Mouse (Mus musculus) CD4-positive helper T cell, adult 2 months (primary cell): Measurements from ENCODE around the gene Srebf1.
A peak's percentile ranks its signal among the peaks of the same experiment; 100 is the strongest.

Experiments
- DNase-seq: peaks from one replicate; pipeline ENCODE4 v3.0.0-alpha.2; 2012; ENCODE audit warnings: low read depth, missing footprints, low spot score

Gene Srebf1

DNA sequence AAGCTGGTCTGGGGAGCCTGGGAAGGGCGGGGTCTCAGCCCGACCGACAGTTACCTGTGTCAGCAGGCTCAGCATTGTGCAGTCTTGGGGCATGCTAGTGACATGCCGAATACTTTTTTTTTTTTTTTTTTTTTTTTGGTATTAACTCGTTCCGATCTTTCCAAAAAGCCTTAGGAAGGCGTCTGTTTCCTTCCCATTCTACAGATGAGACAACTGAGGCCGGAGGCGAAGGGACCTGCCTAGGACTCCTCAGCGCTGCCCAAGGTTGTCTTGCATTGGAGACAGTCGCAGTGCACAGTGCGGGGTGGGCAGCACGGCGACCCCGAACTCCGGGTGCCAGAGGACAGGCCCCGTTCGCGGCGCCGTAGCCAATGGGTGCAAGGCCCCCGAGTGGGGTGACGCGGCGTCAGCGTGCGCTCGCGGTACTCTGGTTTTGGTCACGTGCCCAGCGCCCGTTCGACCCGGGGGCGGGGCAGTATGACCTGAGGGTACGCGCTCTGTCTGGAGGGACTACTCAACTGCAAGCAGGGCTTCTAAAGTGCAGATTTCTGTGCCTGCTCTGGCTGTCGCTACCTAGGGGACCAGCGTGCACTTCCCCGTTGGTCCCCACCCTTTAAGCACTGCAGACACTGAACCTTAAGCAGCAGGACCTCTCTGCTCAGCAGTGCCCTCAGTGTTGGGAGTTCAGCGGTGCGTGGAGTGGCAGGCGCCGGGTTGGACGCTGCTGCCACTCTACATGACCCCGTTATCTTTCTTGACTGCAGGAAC is at the start of gene Srebf1:
Gene Srebf1, minus strand, starts transcription at position 113 of the 768 bp plus-strand sequence.
- peak; percentile 89 for DNase-seq

DNA sequence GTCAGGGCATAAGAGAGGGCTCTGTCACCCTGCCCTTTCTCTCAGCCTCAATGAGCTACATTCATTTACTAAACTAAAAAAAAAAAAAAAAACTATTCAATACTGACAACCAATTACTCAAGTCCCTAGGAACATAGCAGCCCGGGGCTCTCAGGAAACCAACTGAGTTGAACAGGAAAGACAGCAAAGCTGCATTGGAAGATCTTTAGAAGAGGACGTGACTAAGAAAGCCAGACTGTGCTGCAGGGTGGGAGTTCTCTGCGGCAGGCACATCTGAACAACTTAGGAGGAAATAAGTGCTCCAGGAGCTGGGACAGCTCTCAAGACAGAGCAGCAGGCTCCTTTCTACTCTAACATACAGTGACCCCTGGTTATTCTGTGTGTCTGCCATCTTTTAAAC is 46.2 kb upstream of the Srebf1 start:
- DNase-seq = no peak

DNA sequence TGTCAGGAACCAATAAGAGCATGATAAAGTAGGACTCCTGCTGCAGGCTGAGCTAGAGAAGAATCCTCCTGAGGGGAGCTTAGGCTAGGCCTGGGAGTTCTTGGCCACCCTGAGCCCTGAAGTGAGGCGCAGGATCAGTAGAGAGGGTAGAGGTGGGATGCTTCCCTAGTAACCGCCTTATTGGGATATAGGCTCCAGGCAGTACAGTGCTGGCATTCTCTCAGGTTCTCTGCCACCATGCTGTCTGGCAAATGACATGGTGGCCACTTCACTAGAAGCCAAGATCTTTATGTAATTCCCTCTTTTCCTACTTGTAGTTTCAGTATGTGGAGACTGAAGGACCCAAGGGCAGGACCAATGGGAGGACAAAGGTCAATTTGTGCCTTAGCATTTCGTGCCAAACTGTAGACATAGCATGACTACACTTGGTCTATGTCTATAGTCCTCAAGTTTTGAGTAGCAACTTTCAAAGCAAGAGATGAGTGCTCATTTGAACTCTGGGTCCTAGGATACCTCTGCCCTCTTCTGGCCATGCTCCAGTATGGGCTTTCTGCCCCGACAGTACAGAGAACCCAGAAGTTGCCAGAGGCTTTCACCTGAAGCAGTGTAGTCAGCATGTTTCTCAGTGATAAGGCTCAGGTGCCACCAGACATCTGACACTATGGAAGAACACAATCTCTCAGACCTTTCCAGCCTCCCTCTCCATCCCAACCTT is 43.0 kb upstream of the Srebf1 start:
- DNase-seq = peak; percentile 28

DNA sequence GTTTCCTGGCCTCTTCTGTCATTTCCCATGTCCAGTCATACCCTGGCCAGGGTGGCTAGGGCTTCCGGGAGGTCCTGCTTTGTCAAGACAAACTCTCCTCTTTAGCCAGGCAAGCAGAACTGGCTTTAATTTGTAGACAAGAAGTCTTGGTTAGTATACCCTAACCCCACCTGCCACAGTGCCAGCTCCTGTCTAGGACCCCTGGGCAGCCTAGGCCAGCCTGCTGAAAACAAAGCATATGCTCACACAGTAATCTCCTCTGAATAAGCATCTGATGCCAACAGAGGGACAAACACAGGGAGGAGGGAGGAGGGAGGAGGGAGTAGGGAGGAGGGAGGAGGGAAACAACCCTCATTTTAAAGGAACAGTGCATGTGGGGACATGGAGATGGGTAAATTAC is 42.3 kb upstream of the Srebf1 start:
- no peak for DNase-seq

DNA sequence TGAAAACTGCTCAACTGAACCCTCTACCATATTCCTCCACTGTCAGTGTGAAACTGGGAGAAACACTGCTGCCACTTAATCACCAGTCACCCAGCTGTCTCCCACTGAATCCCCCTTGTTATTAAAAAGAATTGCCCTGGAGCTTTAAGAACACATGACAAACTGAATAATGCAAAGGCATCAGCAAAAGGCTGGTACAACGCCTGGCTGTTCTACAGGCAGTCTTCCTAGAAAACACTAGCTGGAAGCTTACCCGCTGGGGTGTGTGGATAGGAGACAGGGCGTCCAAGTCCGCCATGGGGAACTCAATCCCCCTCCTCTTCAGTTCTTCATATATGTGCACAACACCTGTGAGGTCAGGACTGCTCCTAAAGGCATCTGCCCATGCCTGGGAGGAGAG is 40.0 kb upstream of the Srebf1 start:
- DNase-seq = no peak

DNA sequence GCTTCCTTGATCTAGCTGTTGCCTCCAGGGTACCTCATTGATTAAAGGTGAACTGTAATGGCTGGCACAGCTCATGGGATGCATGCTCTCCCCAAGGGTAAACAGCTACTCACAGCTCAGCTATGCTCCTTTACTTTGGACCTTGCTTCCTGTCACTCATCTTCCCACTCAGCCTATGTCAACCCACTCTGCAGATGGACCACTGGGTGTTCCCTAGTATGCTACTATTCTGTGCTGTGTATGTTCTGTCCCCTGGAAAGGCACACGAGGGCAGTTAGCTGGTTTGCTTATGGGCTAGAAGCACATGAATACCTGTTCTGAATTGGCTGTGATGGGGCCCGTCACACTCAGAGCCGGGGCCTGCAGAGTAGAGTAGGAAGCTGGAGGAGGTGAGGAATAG is 38.4 kb upstream of the Srebf1 start:
- DNase-seq = no peak

DNA sequence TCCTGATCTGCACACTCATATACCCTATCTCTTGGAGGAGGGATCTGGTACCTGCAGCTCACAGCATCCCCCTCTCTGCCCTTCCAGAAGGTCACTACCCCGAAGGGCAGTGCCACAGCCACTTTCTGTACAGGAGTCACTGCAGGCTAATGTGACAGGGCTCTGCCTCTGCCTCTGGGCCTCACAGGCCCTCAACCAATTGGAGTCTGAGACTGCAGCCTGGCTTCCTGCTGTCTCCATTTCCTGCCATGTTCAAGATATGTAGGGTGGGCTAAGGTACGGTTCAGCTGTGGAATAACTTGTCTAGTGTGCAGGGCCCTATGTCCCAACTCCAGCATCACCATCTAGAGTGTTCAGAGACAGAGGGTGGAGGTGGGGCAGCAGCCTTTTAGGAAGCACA is 35.3 kb upstream of the Srebf1 start:
- no peak for DNase-seq

DNA sequence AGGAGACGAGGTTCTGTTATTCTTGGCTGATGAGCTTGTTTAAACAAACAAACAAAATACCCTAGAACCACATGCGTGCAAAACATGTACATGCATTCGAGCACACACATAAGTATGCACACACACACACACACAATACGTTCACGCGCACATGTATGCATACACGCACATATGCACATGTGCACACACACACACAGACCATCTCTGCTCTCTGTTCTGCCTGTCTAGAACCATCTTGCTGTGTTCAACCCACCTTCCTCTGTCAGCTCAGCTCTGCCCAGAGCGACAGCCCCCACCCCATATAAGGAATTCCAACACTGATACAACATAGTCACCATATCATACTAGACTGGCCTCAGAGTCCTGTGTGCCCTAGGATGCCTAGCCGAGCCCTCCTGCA is 34.3 kb upstream of the Srebf1 start:
- no peak for DNase-seq

DNA sequence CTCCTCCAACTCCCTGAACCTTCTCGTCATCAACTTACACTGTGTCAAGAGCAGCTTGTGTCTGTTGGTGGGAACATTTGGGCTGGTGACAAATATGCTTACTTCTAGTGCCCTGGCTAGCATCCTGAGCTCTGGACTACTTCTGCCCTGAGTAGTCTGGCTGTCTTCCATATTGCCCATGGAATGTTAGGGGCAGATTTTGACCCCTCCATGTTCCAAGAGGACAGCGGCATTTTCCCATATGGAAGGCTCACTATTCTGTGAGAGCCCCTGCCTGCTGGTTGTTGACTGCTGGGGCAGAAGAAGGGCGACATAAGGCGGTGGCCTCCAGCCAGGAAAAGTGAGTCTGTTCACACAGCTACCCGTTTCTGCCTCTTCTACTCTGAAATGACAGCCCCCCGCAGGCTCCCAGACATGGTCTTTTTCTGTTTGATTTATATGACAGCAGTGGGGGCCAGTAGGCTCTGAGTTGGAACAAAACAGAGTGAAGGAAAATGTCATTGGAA is 33.8 kb upstream of the Srebf1 start:
- DNase-seq = no peak

DNA sequence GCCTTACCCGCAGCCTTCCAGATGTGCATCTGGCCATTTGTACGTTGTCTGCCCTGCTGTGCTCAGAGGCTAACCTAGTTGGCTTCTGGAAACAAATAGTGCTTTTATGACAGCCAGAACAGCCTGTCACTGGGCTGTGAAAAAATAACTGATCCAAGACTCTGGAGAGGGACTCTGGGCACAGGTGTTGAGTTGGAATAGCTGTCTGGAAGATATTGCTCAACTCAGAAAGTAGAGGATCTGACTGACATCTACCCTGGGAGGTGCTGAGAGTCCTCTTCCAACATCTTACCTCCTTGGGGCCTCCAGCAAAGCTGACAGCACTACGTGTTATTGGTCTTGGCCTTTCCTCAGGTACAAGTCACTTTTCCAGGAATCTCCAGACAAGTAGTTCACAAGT is 33.3 kb upstream of the Srebf1 start:
- no peak for DNase-seq

DNA sequence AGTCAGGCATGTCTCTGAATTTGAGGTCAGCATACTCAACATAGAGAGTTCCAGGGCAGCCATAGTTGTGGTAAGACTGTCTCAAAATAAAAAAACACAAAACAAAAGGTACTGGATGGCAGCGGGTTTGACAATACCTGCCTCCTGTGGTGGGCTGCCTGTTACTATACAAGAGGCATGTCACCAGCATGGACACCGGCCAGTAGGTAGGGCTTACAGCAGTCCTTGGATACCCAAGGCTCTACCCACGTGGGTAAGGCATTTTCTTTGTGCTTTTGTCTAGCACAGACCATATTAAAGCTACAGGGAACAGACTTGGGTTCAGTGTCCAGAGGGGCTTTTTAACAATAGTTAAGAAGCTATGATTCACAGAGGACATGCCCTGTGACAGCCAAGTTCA is 32.8 kb upstream of the Srebf1 start:
- no peak for DNase-seq

DNA sequence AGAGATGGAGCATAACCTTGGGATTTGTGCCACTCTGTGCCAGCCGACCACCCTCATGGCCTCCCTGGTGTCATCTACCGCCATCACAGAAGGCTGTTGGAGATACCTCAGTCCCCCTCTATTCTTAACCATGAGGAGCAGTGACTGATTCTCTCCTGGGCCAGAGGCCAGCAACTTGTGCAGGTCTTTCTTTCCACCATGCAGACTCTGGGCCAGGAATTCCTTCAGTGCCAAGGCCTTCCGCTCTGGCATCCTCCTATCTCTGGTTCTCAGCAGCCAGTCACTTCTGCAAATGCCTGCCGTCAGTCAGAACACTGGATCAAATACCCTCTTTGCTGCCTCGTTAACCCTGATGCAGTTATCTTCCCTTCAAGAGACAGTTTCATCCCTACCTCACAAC is 31.9 kb upstream of the Srebf1 start:
- DNase-seq = no peak

DNA sequence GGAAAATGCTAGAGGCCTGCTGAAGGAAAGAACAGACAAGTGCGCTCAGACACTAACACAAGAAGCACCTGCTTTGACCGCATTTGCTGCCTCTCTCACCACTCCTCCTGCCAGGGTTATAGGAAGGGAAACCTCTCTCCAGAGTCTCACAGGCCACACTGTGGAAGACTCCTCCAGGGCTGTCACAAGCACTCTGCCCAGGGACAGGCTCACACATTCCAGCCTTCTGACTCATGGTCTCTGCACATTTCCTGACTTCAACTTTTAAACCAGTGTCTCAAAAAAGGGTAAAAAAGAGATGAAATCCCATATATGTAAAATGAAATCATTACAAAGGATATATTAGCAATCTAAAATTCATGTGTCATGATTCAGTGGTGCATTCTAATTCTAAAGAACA is 31.2 kb upstream of the Srebf1 start:
- DNase-seq = no peak

DNA sequence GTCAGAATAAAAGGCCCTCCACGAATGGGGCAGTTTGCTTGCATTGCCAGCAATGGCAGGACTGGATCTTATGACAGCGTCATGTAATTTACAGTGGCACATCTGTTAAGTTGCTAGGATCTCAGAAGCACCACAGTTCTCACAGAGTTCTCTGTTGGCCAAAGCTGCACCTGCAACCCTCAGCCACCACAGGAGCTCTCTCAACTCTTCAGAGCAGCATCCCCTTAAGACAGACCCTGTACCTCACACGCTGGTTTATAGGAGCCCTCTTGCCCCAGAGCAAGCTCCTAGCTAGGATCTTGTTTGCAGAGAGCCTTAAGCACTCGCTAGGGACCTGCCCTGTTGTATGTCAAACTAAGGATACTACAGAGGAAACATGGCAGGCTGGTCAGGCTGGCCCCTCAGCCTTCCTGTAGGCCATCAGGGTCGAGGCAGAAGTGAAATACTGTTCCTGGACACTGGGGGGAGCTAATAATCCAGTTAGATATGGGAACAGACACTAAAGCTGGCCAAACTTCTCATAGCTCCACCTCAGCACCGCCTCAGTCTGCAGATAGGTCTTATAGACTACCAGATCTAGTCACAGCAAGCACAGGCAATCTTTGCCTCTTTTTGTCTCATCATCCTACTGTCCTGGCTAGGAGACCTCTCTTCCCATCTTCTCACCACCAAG is 28.7 kb upstream of the Srebf1 start:
- peak; percentile 31 for DNase-seq

DNA sequence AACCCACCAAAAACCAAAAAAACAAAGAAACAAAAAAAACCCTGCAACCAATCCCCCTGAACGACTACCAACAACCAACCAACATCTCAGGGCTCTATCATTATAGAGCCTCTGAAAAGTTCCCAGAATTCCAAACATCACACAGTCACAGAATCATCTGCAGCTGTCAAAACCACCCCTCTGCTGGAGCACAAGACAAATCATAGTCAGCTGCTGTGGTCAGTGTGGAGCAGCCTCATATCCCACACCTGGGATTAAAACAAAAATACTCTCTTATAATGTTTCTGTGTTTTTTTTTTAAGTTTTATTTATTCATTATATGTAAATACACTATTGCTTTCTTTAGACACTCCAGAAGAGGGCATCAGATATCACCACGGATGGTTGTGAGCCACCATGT is 27.5 kb upstream of the Srebf1 start:
- no peak for DNase-seq

DNA sequence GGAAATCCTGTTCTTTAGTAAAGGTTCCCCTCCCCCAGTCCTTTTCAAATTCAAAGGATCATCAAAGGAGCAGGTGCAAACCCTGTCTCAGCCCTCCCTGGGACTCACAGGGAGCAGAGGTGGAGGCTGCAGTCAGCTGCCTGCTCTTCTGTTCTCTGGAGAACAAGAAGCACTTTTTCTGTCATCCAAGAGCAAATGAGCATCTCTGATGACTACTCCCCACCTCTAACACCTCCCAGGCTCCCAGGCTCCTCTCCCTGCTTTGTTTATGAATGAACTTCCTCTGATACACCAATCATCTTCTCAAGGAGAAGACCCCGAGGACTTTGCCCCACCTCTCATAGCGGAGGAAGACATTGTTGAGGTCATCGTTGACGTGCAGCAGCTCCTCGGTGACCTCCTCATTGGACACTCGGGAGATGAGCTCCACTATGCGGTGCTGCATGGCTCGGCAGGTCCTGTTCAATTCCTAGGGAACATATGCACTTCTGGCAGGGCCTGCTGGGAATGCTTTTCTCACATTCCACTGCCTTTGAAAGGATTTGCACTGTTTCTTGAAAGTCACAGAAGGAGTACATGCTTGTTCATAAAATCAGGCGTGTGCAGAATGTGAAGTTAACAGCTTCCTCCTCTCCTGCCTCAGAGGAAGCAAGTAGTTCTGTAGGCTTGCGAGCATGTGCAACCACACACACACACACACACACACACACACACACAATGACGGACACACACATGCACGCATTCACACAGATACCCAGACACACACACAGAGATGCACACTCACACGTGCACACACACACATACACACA is 26.4 kb upstream of the Srebf1 start:
- DNase-seq = peak; percentile 21

DNA sequence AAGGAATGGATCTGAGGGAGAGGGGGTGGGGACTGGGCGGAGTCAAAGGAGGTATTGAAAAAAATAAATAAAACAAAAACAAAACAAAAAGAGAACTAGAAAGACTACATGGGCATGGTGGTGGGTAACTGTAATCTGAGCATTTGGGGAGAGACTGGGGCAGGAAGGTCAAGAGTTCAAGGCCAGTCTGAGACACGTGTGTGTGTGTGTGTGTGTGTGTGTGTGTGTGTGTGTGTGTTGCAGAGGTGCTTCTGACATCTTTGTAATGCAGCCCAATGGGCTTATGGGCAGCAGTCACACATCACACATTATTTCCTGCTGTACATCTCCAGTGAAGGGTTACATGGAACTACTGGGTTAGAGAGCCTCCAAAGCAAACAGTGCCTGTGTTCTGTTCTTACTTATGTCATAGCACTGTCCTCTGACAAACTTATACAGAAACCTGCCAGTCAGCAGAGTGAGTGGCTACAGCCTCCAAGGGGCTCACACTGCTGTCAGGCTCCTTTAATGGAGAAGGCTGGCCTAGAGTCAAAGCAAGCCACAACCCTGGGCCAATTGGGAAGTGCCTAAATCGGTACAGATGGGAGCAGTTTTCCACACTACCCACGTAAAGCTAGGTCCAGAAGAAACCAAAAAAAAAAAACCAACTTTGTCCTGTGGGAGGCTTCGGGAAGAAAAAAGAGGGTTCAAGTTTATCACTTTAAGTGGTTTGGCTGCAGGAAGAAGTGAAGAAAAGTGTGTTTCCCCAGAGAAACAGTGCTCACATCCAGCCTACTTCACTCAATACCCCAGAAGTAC is 25.6 kb upstream of the Srebf1 start:
- DNase-seq = no peak

DNA sequence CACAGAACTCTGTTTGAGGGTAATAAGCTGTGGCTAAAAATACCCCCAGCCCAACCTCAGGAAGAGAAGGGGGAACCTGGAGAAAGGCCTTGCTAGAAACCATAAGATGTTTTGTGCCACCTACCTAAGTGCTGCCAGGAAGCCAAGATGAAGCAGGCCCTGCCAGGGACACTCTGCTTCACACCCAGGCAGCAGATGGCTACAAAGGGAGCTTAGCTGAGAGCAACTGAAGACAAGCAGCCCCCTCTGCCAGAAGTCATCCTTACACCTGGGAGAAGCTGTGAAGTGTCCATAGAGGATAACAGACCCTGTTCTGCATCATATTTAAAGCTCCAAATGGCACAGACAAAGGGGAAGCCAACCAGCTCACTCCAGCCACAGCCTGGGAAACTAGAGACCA is 23.7 kb upstream of the Srebf1 start:
- DNase-seq = no peak

DNA sequence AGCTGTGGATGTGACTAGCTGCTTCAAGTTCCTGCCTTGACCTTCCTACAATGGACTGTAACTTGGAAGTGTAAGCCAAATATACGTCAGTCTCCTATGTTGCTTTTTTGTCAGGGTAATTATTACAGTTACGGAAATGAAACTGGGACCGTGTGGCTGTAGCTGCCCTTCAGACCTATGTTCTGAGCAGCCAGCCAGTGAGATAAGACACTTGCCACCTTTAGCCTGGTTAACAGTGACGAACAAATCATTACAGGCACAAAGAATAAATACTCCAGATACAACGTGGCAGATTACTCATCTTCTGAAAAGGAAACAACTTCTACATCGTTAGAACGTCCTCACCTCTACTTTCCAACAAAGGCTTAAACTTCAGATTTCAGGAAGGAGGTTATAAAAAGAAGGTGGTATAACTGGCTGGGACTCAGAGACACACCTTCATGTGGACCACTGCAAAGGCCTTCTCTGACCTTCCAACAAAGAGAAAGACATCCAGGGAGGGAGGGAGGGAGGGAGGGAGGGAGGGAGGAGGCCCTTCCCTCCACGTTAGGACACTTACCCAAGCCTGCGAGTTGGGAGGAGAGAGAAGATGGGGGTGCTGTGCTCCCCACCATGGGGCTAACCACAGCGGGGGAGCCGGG is 22.2 kb upstream of the Srebf1 start:
- no peak for DNase-seq

DNA sequence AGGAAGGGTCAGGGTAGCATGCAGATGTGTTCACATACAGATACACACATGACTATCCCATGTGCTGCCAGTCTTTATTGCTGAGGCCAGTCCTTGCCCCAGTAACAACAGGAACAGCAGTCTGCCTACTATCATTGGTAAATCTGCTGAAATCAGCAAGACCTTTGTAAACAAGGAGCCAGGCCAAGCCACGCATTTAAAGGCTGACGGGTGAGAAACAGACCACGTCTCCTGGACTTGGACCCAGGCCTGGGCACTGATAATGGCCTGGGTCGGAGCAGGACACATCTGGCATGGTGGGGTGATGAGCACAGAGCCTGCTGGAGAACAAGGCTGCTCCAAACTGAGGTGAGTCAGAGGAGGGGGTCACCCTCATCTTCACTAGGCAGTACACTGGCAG is 18.1 kb upstream of the Srebf1 start:
- DNase-seq = no peak
